Mouse (Mus musculus): ENCODE measurements around the gene Agap2. TPM values are rescaled to one million over a fixed set of nuclear protein-coding genes. Genes with fewer than 3 reads are reported as not detected.

Gene Agap2
- 0.05 and 0.21 TPM in 2 replicates for polyA plus RNA-seq (2015; fragmentation: Nextera tagmentation; extraction: Ambion mirVana)

GRCm38 (mm10) chr10:127075080-127075479, at the start of gene Agap2:
Agap2 (plus strand) TSS chr10:127075284.
- Histone ChIP-seq H3K9me3 (ENCODE audit: control insufficient read depth, low read length) (no peaks in the 10 kb centered on the region), H3K4me1 (ENCODE audit: control insufficient read depth, insufficient read depth, low read length) (peaks cover 27% of the 10 kb centered on the region), H3K4me2 (ENCODE audit: low read depth, low read length) (no peak within 1 kb of the TSS), H3K27ac (ENCODE audit: low read length) (no peak within 1 kb of the TSS), H3K27me3 (replicated peaks; ENCODE audit: control insufficient read depth, insufficient read depth, low read length) (peaks cover 34% of the 10 kb centered on the region), H3K9ac (ENCODE audit: low read depth, low read length) (no peak within 1 kb of the TSS), H3K4me3 (ENCODE audit: low read length) (no peak within 1 kb of the TSS), H3K36me3 (ENCODE audit: control insufficient read depth, insufficient read depth, low read length) (no peaks in the 10 kb centered on the region)
- WGBS: 59% methylated on average over 9 of the region's 9 CpGs
- no peak for ATAC-seq

GRCm38 (mm10) chr10:127030336-127031296, 44.5 kb upstream of the Agap2 start, which contains the start of gene Tsfm:
Tsfm (minus strand) TSS chr10:127030840.
- peak; percentile 94 for ATAC-seq
- WGBS: 6% methylated on average over 56 of the region's 56 CpGs
- peaks cover 2% of the 10 kb centered on the region for H3K36me3 ChIP-seq (ENCODE audit: control insufficient read depth, insufficient read depth, low read length)

GRCm38 (mm10) chr10:127033301-127033741, 41.8 kb upstream of the Agap2 start:
- H3K9ac ChIP-seq (ENCODE audit: low read depth, low read length): no peak overlapping the region
- ATAC-seq: no peak
- H3K4me2 ChIP-seq (ENCODE audit: low read depth, low read length): no peak overlapping the region
- no peaks in the 10 kb centered on the region for H3K27me3 ChIP-seq (replicated peaks; ENCODE audit: control insufficient read depth, insufficient read depth, low read length)
- WGBS: 80% methylated on average over 7 of the region's 8 CpGs
- no peaks in the 10 kb centered on the region for H3K9me3 ChIP-seq (ENCODE audit: control insufficient read depth, low read length)
- no peak overlapping the region for H3K4me3 ChIP-seq (ENCODE audit: low read length)
- no peaks in the 10 kb centered on the region for H3K36me3 ChIP-seq (ENCODE audit: control insufficient read depth, insufficient read depth, low read length)
- H3K4me1 ChIP-seq (ENCODE audit: control insufficient read depth, insufficient read depth, low read length): peaks cover 5% of the 10 kb centered on the region; the same call in 1 of the 2 replicates
- no peak overlapping the region for H3K27ac ChIP-seq (ENCODE audit: low read length)

More at GRCm38 (mm10) chr10:127030336-127031296, 44.5 kb upstream of the Agap2 start, which contains the start of gene Tsfm:
- Histone ChIP-seq H3K4me1 (ENCODE audit: control insufficient read depth, insufficient read depth, low read length) (peaks cover 5% of the 10 kb centered on the region; the same call in 1 of the 2 replicates), H3K9ac (ENCODE audit: low read depth, low read length) (peak within 1 kb of the TSS; percentile 96), H3K4me3 (ENCODE audit: low read length) (peak within 1 kb of the TSS; percentile 94), H3K27me3 (replicated peaks; ENCODE audit: control insufficient read depth, insufficient read depth, low read length) (no peaks in the 10 kb centered on the region), H3K9me3 (ENCODE audit: control insufficient read depth, low read length) (no peaks in the 10 kb centered on the region), H3K27ac (ENCODE audit: low read length) (peak within 1 kb of the TSS; percentile 74), H3K4me2 (ENCODE audit: low read depth, low read length) (peak within 1 kb of the TSS; percentile 89)

GRCm38 (mm10) chr10:127036273-127036672, 38.8 kb upstream of the Agap2 start:
- H3K4me3 ChIP-seq (ENCODE audit: low read length): no peak overlapping the region
- H3K9me3 ChIP-seq (ENCODE audit: control insufficient read depth, low read length): no peaks in the 10 kb centered on the region
- no peaks in the 10 kb centered on the region for H3K36me3 ChIP-seq (ENCODE audit: control insufficient read depth, insufficient read depth, low read length)
- no peaks in the 10 kb centered on the region for H3K27me3 ChIP-seq (replicated peaks; ENCODE audit: control insufficient read depth, insufficient read depth, low read length)
- no peak for ATAC-seq
- H3K27ac ChIP-seq (ENCODE audit: low read length): no peak overlapping the region
- H3K4me2 ChIP-seq (ENCODE audit: low read depth, low read length): no peak overlapping the region
- WGBS: 80% methylated on average over 12 of the region's 12 CpGs
- no peaks in the 10 kb centered on the region for H3K4me1 ChIP-seq (ENCODE audit: control insufficient read depth, insufficient read depth, low read length)
- H3K9ac ChIP-seq (ENCODE audit: low read depth, low read length): no peak overlapping the region

GRCm38 (mm10) chr10:127037641-127038040, 37.4 kb upstream of the Agap2 start:
- no peak for ATAC-seq
- 76% methylated on average over 12 of the region's 12 CpGs for WGBS
- H3K4me2 ChIP-seq (ENCODE audit: low read depth, low read length): no peak overlapping the region
- H3K9me3 ChIP-seq (ENCODE audit: control insufficient read depth, low read length): no peaks in the 10 kb centered on the region
- no peak overlapping the region for H3K4me3 ChIP-seq (ENCODE audit: low read length)
- no peak overlapping the region for H3K9ac ChIP-seq (ENCODE audit: low read depth, low read length)
- no peak overlapping the region for H3K27ac ChIP-seq (ENCODE audit: low read length)
- no peaks in the 10 kb centered on the region for H3K36me3 ChIP-seq (ENCODE audit: control insufficient read depth, insufficient read depth, low read length)
- peaks cover 3% of the 10 kb centered on the region; the same call in 1 of the 2 replicates for H3K4me1 ChIP-seq (ENCODE audit: control insufficient read depth, insufficient read depth, low read length)
- H3K27me3 ChIP-seq (replicated peaks; ENCODE audit: control insufficient read depth, insufficient read depth, low read length): no peaks in the 10 kb centered on the region

- H3K4me3 ChIP-seq (ENCODE audit: low read length): peak overlapping the region; percentile 96
- no peak overlapping the region for H3K27ac ChIP-seq (ENCODE audit: low read length)
- H3K4me1 ChIP-seq (ENCODE audit: control insufficient read depth, insufficient read depth, low read length): peaks cover 7% of the 10 kb centered on the region; the same call in 1 of the 2 replicates
- ATAC-seq: peak; percentile 7; the same call in 1 of the 2 replicates
- WGBS: 3% methylated on average over 20 of the region's 20 CpGs
- peak overlapping the region; percentile 80 for H3K9ac ChIP-seq (ENCODE audit: low read depth, low read length)
- 0 out of 2 replicates have a peak, but pooled peaks cover 3% of the 10 kb centered on the region for H3K36me3 ChIP-seq (ENCODE audit: control insufficient read depth, insufficient read depth, low read length)
- H3K27me3 ChIP-seq (replicated peaks; ENCODE audit: control insufficient read depth, insufficient read depth, low read length): no peaks in the 10 kb centered on the region
- H3K4me2 ChIP-seq (ENCODE audit: low read depth, low read length): peak overlapping the region; percentile 97
- H3K9me3 ChIP-seq (ENCODE audit: control insufficient read depth, low read length): no peaks in the 10 kb centered on the region
Observed at GRCm38 (mm10) chr10:127040569-127041214, 34.4 kb upstream of the Agap2 start.

GRCm38 (mm10) chr10:127041274-127041766, 33.8 kb upstream of the Agap2 start, which contains the start of the genes Mettl1 and Eef1akmt3:
Mettl1 (plus strand) TSS chr10:127041414.
Eef1akmt3 (minus strand) TSS chr10:127041513.
- under 1% methylated on average over 28 of the region's 28 CpGs for WGBS
- peak; percentile 76 for ATAC-seq
- 0 out of 2 replicates have a peak, but pooled peaks cover 3% of the 10 kb centered on the region for H3K36me3 ChIP-seq (ENCODE audit: control insufficient read depth, insufficient read depth, low read length)

GRCm38 (mm10) chr10:127041774-127042338, 33.2 kb upstream of the Agap2 start:
- 0 out of 2 replicates have a peak overlapping the region, but pooled peaks have one; percentile 66 for H3K27ac ChIP-seq (ENCODE audit: low read length)
- WGBS: under 1% methylated on average over 44 of the region's 44 CpGs
- H3K9ac ChIP-seq (ENCODE audit: low read depth, low read length): peak overlapping the region; percentile 80
- H3K4me2 ChIP-seq (ENCODE audit: low read depth, low read length): peak overlapping the region; percentile 97
- H3K4me1 ChIP-seq (ENCODE audit: control insufficient read depth, insufficient read depth, low read length): peaks cover 7% of the 10 kb centered on the region; the same call in 1 of the 2 replicates
- H3K9me3 ChIP-seq (ENCODE audit: control insufficient read depth, low read length): no peaks in the 10 kb centered on the region
- ATAC-seq: peak; percentile 91
- H3K4me3 ChIP-seq (ENCODE audit: low read length): peak overlapping the region; percentile 96
- H3K36me3 ChIP-seq (ENCODE audit: control insufficient read depth, insufficient read depth, low read length): 0 out of 2 replicates have a peak, but pooled peaks cover 3% of the 10 kb centered on the region
- H3K27me3 ChIP-seq (replicated peaks; ENCODE audit: control insufficient read depth, insufficient read depth, low read length): no peaks in the 10 kb centered on the region

More at GRCm38 (mm10) chr10:127041274-127041766, 33.8 kb upstream of the Agap2 start, which contains the start of the genes Mettl1 and Eef1akmt3:
- Histone ChIP-seq H3K27ac (ENCODE audit: low read length) (0 out of 2 replicates have a peak within 1 kb of the TSS, but pooled peaks have one; percentile 66), H3K27me3 (replicated peaks; ENCODE audit: control insufficient read depth, insufficient read depth, low read length) (no peaks in the 10 kb centered on the region), H3K4me1 (ENCODE audit: control insufficient read depth, insufficient read depth, low read length) (peaks cover 7% of the 10 kb centered on the region; the same call in 1 of the 2 replicates), H3K4me3 (ENCODE audit: low read length) (peak within 1 kb of the TSS; percentile 96), H3K9me3 (ENCODE audit: control insufficient read depth, low read length) (no peaks in the 10 kb centered on the region), H3K9ac (ENCODE audit: low read depth, low read length) (peak within 1 kb of the TSS; percentile 80), H3K4me2 (ENCODE audit: low read depth, low read length) (peak within 1 kb of the TSS; percentile 97)

All from intestine, embryonic 16.5 days (tissue).